In the genomic region with DNA sequence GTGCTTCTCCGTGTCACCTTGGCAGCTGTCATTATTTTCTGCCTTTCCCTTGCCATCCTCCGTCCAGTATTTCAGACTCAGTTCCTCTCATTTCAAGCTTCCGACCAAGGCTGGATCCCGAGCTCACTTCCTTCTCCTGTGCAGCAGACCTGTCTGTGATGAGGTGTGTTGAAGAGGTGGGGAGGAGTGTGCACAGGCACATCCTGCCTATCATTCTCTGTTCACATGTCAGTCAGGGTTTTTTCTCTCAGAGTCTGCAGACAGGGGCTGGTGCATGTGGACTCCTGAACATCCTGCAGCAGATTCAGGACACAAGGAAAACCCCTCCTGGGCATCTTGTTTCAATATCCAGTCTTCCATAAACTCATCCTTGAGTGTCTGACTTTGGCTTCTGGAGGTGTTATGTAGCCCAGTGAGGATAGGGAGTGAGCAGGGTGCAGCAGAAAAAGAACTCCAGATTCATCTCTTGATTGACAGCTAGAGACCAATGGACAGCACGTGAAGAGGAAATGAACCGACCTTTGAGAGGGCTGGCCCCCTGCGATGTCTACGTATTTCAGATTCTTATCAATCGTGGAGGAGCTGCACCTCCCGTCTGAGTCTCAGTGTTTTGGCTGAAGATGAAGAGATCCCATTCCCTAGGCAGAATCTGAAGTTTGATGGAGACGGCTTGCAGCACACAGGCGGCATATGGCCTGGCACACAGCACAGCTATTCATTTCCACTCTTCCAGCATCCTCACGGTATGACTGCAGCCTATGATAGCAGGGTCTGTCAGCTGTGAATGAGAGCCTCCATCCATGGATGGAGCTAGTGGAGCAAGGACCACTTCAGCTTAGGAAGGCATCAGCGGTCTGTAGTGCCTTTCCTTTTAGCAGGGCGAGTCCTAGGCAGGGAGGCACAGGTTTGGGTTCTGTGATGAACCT, we compare ENCODE assay signal across 14 mouse cellular contexts.
DNase-seq lines count a peak whose midpoint lies in the region; ATAC-seq and TF ChIP-seq lines count a peak whose summit lies in the region.
"Had no signal": no experiment of that assay in that cellular context is flagged by ENCODE, and none has a peak within 500 bp of the region (broad histone marks: within the 10 kb centered on the region; RNA-seq: fewer than 3 reads in every experiment).

No protein-coding gene starts in this region.

- DNase-seq in forebrain, embryonic 10.5 days (ENCODE audit: extremely low spot score, low spot score) = no peak
- DNase-seq in right cerebral cortex, postnatal 10 days (ENCODE audit: low spot score in 2 of 2) = peak; percentile 53 to 59
- no peak for DNase-seq in right cerebral cortex, postnatal 14 days
- DNase-seq in Muller cell, postnatal 12 days (ENCODE audit: inconsistent ontology term) = no peak
- DNase-seq: heart, adult 2 months had no signal

- no peaks in the 10 kb centered on the region for H3K9me3 ChIP-seq in forebrain, embryonic 13.5 days (replicated peaks)
- H3K9me3 ChIP-seq in forebrain, embryonic 10.5 days = no peaks in the 10 kb centered on the region
- H3K9me3 ChIP-seq in intestine, postnatal 0 days (ENCODE audit: control insufficient read depth) = no peaks in the 10 kb centered on the region

- no peak for TF ChIP-seq CTCF in intestine, postnatal 0 days (IDR thresholded peaks at IDR 0.05; ENCODE audit: low read depth)

- H3K4me3 ChIP-seq in forebrain, embryonic 13.5 days = no peak overlapping the region
- H3K4me3 ChIP-seq in forebrain, embryonic 10.5 days = no peak overlapping the region
- no peak overlapping the region for H3K4me3 ChIP-seq in intestine, postnatal 0 days (ENCODE audit: low read depth, low read length)
- H3K4me3 ChIP-seq: erythroblast, embryonic 14.5 days; heart, adult 2 months had no signal

- peak; percentile 69 for ATAC-seq in forebrain, embryonic 13.5 days
- peak; percentile 3; the same call in 1 of the 2 replicates for ATAC-seq in granulocyte monocyte progenitor cell, adult 5-6 weeks (replicated peaks; ENCODE audit: poor library complexity, severe bottlenecking)
- peak; percentile 33; the same call in 1 of the 2 replicates for ATAC-seq in neutrophil, adult 5-6 weeks (ENCODE audit: extremely low read depth, insufficient number of reproducible peaks, low FRiP score, poor library complexity, severe bottlenecking)
- no peak for ATAC-seq in intestine, postnatal 0 days

- H3K4me1 ChIP-seq in forebrain, embryonic 13.5 days = peaks cover 12% of the 10 kb centered on the region
- H3K4me1 ChIP-seq in forebrain, embryonic 10.5 days = no peaks in the 10 kb centered on the region
- H3K4me1 ChIP-seq in intestine, postnatal 0 days (replicated peaks; ENCODE audit: control insufficient read depth, insufficient read depth, low read length) = no peaks in the 10 kb centered on the region

- 79% methylated on average over 15 of the region's 15 CpGs for WGBS in forebrain, embryonic 13.5 days
- 85% methylated on average over 15 of the region's 15 CpGs for WGBS in forebrain, embryonic 10.5 days
- 69% methylated on average over 15 of the region's 15 CpGs for WGBS in intestine, postnatal 0 days

- peak overlapping the region; percentile 41; the same call in 1 of the 2 replicates for H3K27ac ChIP-seq in forebrain, embryonic 13.5 days
- H3K27ac ChIP-seq in forebrain, embryonic 10.5 days = no peak overlapping the region
- no peak overlapping the region for H3K27ac ChIP-seq in intestine, postnatal 0 days (ENCODE audit: low read depth, low read length)
- H3K27ac ChIP-seq: heart, adult 2 months; macrophage; stomach, postnatal 0 days had no signal

- no peak overlapping the region for H3K9ac ChIP-seq in forebrain, embryonic 13.5 days
- no peak overlapping the region for H3K9ac ChIP-seq in intestine, postnatal 0 days (ENCODE audit: low read depth, low read length)

- H3K36me3 ChIP-seq in forebrain, embryonic 13.5 days (ENCODE audit: poor library complexity, severe bottlenecking) = no peaks in the 10 kb centered on the region
- no peaks in the 10 kb centered on the region for H3K36me3 ChIP-seq in forebrain, embryonic 10.5 days (replicated peaks)
- H3K36me3 ChIP-seq in intestine, postnatal 0 days (ENCODE audit: control insufficient read depth, insufficient read depth) = no peaks in the 10 kb centered on the region

- H3K4me2 ChIP-seq in forebrain, embryonic 13.5 days = no peak overlapping the region
- H3K4me2 ChIP-seq in intestine, postnatal 0 days (replicated peaks; ENCODE audit: low read depth) = no peak overlapping the region
- H3K4me2 ChIP-seq: liver, embryonic 11.5 days had no signal

- no peaks in the 10 kb centered on the region for H3K27me3 ChIP-seq in forebrain, embryonic 13.5 days
- no peaks in the 10 kb centered on the region for H3K27me3 ChIP-seq in forebrain, embryonic 10.5 days (ENCODE audit: poor library complexity, severe bottlenecking)
- H3K27me3 ChIP-seq in intestine, postnatal 0 days (replicated peaks; ENCODE audit: control insufficient read depth, insufficient read depth, low read length) = no peaks in the 10 kb centered on the region
- H3K27me3 ChIP-seq: CH12.LX had no signal

Comparison
In these comparisons a context has a peak if more than half of its experiments do, and no peak if none do; other contexts are left out.
1. DNase-seq: peak in right cerebral cortex, postnatal 10 days (2 of 2); none in forebrain, embryonic 10.5 days (single experiment), right cerebral cortex, postnatal 14 days (single experiment) and Muller cell, postnatal 12 days (single experiment).